Mouse (Mus musculus) stomach, embryonic 14.5 days (tissue): Measurements from ENCODE around the gene Chmp3. TPM values are rescaled to one million over a fixed set of nuclear protein-coding genes. Genes with fewer than 3 reads are reported as not detected.

ENCODE experiments used
- ATAC-seq: fragments of 200-750 bp; cut with Nextera tagmentation; 2 replicates; pipeline ENCODE4 v1.8.0; 2017; ENCODE audit warnings: low read depth, moderate TSS enrichment; ENCODE audit not compliant: insufficient number of reproducible peaks, insufficient read depth, low FRiP score
- H3K27ac ChIP-seq: fragments of 300-500 bp; sonication (generic); 2 replicates; pipeline ENCODE4 v1.5.1; 2014; ENCODE audit warnings: mild to moderate bottlenecking, low read length, moderate library complexity, mixed read lengths
- H3K27me3 ChIP-seq: fragments of 300-500 bp; sonication (generic); 2 replicates; pipeline ENCODE4 v1.6.1; 2014; ENCODE audit warnings: low read length, control low read depth, mixed read lengths; ENCODE audit not compliant: control insufficient read depth, insufficient read depth
- H3K36me3 ChIP-seq: fragments of 300-500 bp; sonication (generic); 2 replicates; pipeline ENCODE4 v1.6.1; 2014; ENCODE audit warnings: mild to moderate bottlenecking, control low read depth, low read length, moderate library complexity, mixed read lengths; ENCODE audit not compliant: control insufficient read depth, insufficient read depth
- H3K4me1 ChIP-seq: fragments of 300-500 bp; sonication (generic); 2 replicates; pipeline ENCODE4 v1.6.1; 2014; ENCODE audit warnings: low read length, control low read depth, mixed read lengths; ENCODE audit not compliant: control insufficient read depth, insufficient read depth
- H3K4me2 ChIP-seq: fragments of 300-500 bp; sonication (generic); replicated peaks from 2 replicates; pipeline ENCODE4 v1.6.1; 2014; ENCODE audit warnings: low read depth, low read length, control low read depth
- H3K4me3 ChIP-seq: fragments of 300-500 bp; sonication (generic); 2 replicates; pipeline ENCODE4 v1.5.1; 2014; ENCODE audit warnings: low read depth, low read length, control low read depth
- H3K9ac ChIP-seq: fragments of 300-500 bp; sonication (generic); replicated peaks from 2 replicates; pipeline ENCODE4 v1.6.1; 2014; ENCODE audit warnings: low read depth, mild to moderate bottlenecking, control low read depth, low read length, moderate library complexity, mixed read lengths
- H3K9me3 ChIP-seq: fragments of 300-500 bp; sonication (generic); 2 replicates; pipeline ENCODE4 v1.6.1; 2016; ENCODE audit warnings: low read depth, low read length, control low read depth; ENCODE audit not compliant: control insufficient read depth
- WGBS: fragments of 180-500 bp; shearing (Covaris S2); extraction: QIAGEN DNeasy Blood & Tissue Kit; methylation state at CpG from one replicate; pipeline ENCODE4 v1.1.7; 2014; 5-methylcytosine and 5-hydroxymethylcytosine counted together
- polyA plus RNA-seq: library from polyadenylated mRNA; unstranded; fragments of >200 nt; fragmentation: Nextera tagmentation; extraction: Ambion mirVana; gene quantifications from 2 replicates; pipeline ENCODE4 v1.2.1, GENCODE M21; 2014

The Chmp3 gene
- polyA plus RNA-seq = 57.5 and 81.6 TPM in 2 replicates

- Histone ChIP-seq H3K4me1 (0 out of 2 replicates have a peak, but pooled peaks cover 4% of the 10 kb centered on the region), H3K27ac (peak within 1 kb of the TSS; percentile 97), H3K4me3 (peak within 1 kb of the TSS; percentile 70), H3K4me2 (peak within 1 kb of the TSS; percentile 51), H3K9me3 (no peaks in the 10 kb centered on the region), H3K9ac (peak within 1 kb of the TSS; percentile 97), H3K27me3 (no peaks in the 10 kb centered on the region), H3K36me3 (no peaks in the 10 kb centered on the region)
- ATAC-seq = peak; percentile 98
- WGBS = under 1% methylated on average over 55 of the region's 59 CpGs
These were observed at the start of gene Chmp3 for GRCm38 (mm10) chr6:71543686-71544499. Gene Chmp3, plus strand, starts transcription at chr6:71543797.

- ATAC-seq = no peak; the same call in 1 of the 2 replicates
- H3K4me3 ChIP-seq = peak overlapping the region; percentile 94
- WGBS = under 1% methylated on average over 46 of the region's 46 CpGs
- no peaks in the 10 kb centered on the region for H3K27me3 ChIP-seq
- H3K36me3 ChIP-seq = no peaks in the 10 kb centered on the region; the same call in 1 of the 2 replicates
- no peaks in the 10 kb centered on the region for H3K9me3 ChIP-seq
- H3K27ac ChIP-seq = peak overlapping the region; percentile 98
- H3K4me1 ChIP-seq = peaks cover 11% of the 10 kb centered on the region
- H3K9ac ChIP-seq = peak overlapping the region; percentile 97
- peak overlapping the region; percentile 81 for H3K4me2 ChIP-seq
These were observed 49.1 kb upstream of the Chmp3 start for GRCm38 (mm10) chr6:71494341-71495020.

- peaks cover 7% of the 10 kb centered on the region for H3K4me1 ChIP-seq
- WGBS = 80% methylated on average over 3 of the region's 3 CpGs
- H3K4me3 ChIP-seq = no peak overlapping the region
- ATAC-seq = no peak
- peaks cover 14% of the 10 kb centered on the region; the same call in 1 of the 2 replicates for H3K36me3 ChIP-seq
- H3K27ac ChIP-seq = no peak overlapping the region
- H3K9ac ChIP-seq = no peak overlapping the region
- H3K4me2 ChIP-seq = no peak overlapping the region
- no peaks in the 10 kb centered on the region for H3K27me3 ChIP-seq
- no peaks in the 10 kb centered on the region for H3K9me3 ChIP-seq
These were observed 43.0 kb upstream of the Chmp3 start for GRCm38 (mm10) chr6:71500575-71500974.

GRCm38 (mm10) chr6:71503001-71503400 is 40.6 kb upstream of the Chmp3 start:
- peaks cover 14% of the 10 kb centered on the region; the same call in 1 of the 2 replicates for H3K36me3 ChIP-seq
- H3K4me1 ChIP-seq = no peaks in the 10 kb centered on the region
- no peak overlapping the region for H3K27ac ChIP-seq
- H3K4me2 ChIP-seq = no peak overlapping the region
- 73% methylated on average over 4 of the region's 4 CpGs for WGBS
- no peak overlapping the region for H3K9ac ChIP-seq
- H3K9me3 ChIP-seq = no peaks in the 10 kb centered on the region
- no peak overlapping the region for H3K4me3 ChIP-seq
- no peaks in the 10 kb centered on the region for H3K27me3 ChIP-seq
- no peak for ATAC-seq

GRCm38 (mm10) chr6:71503670-71504069 is 39.9 kb upstream of the Chmp3 start:
- no peak for ATAC-seq

GRCm38 (mm10) chr6:71504091-71504490 is 39.5 kb upstream of the Chmp3 start:
- Histone ChIP-seq H3K4me2 (no peak overlapping the region), H3K9ac (no peak overlapping the region), H3K27me3 (no peaks in the 10 kb centered on the region), H3K4me3 (no peak overlapping the region), H3K36me3 (peaks cover 23% of the 10 kb centered on the region; the same call in 1 of the 2 replicates), H3K27ac (no peak overlapping the region), H3K4me1 (no peaks in the 10 kb centered on the region), H3K9me3 (no peaks in the 10 kb centered on the region)
- 82% methylated on average over 4 of the region's 4 CpGs for WGBS
- ATAC-seq = no peak

More at GRCm38 (mm10) chr6:71503670-71504069, 39.9 kb upstream of the Chmp3 start:
- H3K4me1 ChIP-seq = no peaks in the 10 kb centered on the region
- no peak overlapping the region for H3K27ac ChIP-seq
- H3K4me3 ChIP-seq = no peak overlapping the region
- no peak overlapping the region for H3K4me2 ChIP-seq
- peaks cover 19% of the 10 kb centered on the region; the same call in 1 of the 2 replicates for H3K36me3 ChIP-seq
- H3K9ac ChIP-seq = no peak overlapping the region
- no peaks in the 10 kb centered on the region for H3K27me3 ChIP-seq
- H3K9me3 ChIP-seq = no peaks in the 10 kb centered on the region

- Histone ChIP-seq H3K27me3 (no peaks in the 10 kb centered on the region), H3K9ac (no peak overlapping the region), H3K4me2 (no peak overlapping the region), H3K36me3 (peaks cover 32% of the 10 kb centered on the region), H3K4me3 (no peak overlapping the region), H3K9me3 (no peaks in the 10 kb centered on the region), H3K27ac (no peak overlapping the region), H3K4me1 (no peaks in the 10 kb centered on the region)
- 87% methylated on average over 2 of the region's 2 CpGs for WGBS
- ATAC-seq = no peak
These were observed 37.9 kb upstream of the Chmp3 start for GRCm38 (mm10) chr6:71505671-71506070.

GRCm38 (mm10) chr6:71519476-71519875 is 24.1 kb upstream of the Chmp3 start:
- no peak overlapping the region for H3K9ac ChIP-seq
- H3K4me3 ChIP-seq = no peak overlapping the region
- 85% methylated on average over 4 of the region's 4 CpGs for WGBS
- no peak overlapping the region for H3K4me2 ChIP-seq
- H3K36me3 ChIP-seq = no peaks in the 10 kb centered on the region
- no peak for ATAC-seq
- no peaks in the 10 kb centered on the region for H3K4me1 ChIP-seq
- H3K27me3 ChIP-seq = no peaks in the 10 kb centered on the region
- H3K27ac ChIP-seq = no peak overlapping the region
- no peaks in the 10 kb centered on the region for H3K9me3 ChIP-seq
